Mouse (Mus musculus): ENCODE measurements around the gene Rgs3.

DNA sequence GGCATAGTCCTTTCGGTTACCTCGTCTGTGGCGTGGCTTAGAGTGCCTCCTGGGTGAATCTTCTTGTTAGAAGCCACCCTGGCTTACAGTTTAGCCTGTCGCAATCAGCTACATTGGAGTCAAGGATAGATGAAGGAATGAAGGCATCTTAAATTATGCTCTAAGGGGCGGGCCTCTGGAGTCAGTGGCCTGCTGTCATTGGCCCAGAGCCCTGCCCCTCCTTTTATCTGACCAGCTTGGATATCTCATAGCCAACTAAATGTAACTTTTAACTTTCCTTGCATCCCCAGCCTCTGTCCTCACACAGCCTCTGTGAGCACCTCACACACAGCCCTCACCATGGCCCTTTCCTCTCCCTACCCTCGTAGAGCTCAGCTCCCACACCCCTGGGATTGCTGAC lies 76.4 kb downstream of the Rgs3 start:
- TF ChIP-seq POLR2A (IDR thresholded peaks at IDR 0.05; ENCODE audit: control insufficient read depth in 1 of 2, insufficient read depth in 1 of 2, low read depth in 1 of 2, low read length in 2 of 2, poor library complexity in 1 of 2) (no peak), SMC3 (IDR thresholded peaks at IDR 0.05; ENCODE audit: low read depth, low read length) (no peak), CTCF (IDR thresholded peaks at IDR 0.05 in 2 of 3, conservative IDR thresholded peaks at IDR 0.05 in 1 of 3; ENCODE audit: control insufficient read depth in 1 of 3, insufficient read depth in 1 of 3, low read depth in 2 of 3, low read length in 3 of 3, poor library complexity in 1 of 3, severe bottlenecking in 1 of 3) (no peak), HCFC1 (IDR thresholded peaks at IDR 0.05; ENCODE audit: low read depth, low read length) (no peak)
